Mouse (Mus musculus): ENCODE measurements around the gene Gm27027. TPM values are rescaled to one million over a fixed set of nuclear protein-coding genes. Genes with fewer than 3 reads are reported as not detected.

The Gm27027 gene
- polyA plus RNA-seq, 1 experiment from 2014 or later: not detected

DNA sequence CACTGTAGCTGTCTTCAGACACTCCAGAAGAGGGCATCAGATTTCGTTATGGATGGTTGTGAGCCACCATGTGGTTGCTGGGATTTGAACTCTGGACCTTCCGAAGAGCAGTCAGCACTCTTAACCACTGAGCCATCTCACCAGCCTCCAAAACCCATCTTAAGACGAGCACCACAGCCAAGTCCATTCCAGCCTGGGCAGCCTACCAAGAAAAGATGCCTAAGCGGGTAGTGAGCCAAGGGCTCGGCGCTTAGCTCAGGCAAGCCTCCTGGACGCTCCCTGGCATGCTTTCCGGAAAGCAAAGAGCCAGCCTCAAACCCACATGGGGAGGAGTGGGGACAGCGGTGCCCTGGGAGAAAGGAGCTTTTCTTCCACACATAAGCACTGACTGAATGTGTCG is 84.2 kb downstream of the Gm27027 start:
- H3K9me3 ChIP-seq: no peaks in the 10 kb centered on the region
- H3K4me1 ChIP-seq: 0 out of 2 replicates have a peak, but pooled peaks cover 12% of the 10 kb centered on the region
- WGBS: 84% methylated on average over 10 of the region's 10 CpGs
- no peak for ATAC-seq (ENCODE audit: insufficient number of reproducible peaks, insufficient read depth, low FRiP score, low TSS enrichment)
- no peak overlapping the region for H3K4me3 ChIP-seq
- no peak overlapping the region for H3K9ac ChIP-seq
- H3K36me3 ChIP-seq: no peaks in the 10 kb centered on the region
- H3K27me3 ChIP-seq: no peaks in the 10 kb centered on the region
- H3K27ac ChIP-seq: no peak overlapping the region
- no peak overlapping the region for H3K4me2 ChIP-seq (replicated peaks)

DNA sequence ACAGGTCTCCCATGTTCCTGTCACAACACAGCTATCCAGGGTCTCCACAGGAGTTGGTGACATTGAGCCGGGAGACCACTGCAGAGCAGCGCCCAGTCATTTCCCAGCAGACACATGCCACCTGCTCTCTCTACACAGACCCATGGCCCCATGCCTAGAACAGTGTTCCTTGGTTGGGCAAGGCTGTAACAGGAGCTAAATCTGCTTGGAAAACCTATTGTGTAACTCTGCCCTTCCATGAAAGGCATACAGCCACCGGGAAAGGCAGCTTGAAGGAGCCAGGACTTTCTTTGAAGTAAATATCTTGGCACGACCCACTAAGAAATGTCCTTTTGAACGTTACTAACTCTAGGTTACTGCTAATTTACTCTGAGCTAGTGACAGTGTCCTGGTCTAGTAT is 86.4 kb downstream of the Gm27027 start:
- 78% methylated on average over 5 of the region's 5 CpGs for WGBS

GRCm38 (mm10) chr2:93907519-93908294 is 88.4 kb downstream of the Gm27027 start:
- WGBS: 44% methylated on average over 9 of the region's 9 CpGs
- Histone ChIP-seq H3K4me3 (no peak overlapping the region), H3K36me3 (no peaks in the 10 kb centered on the region), H3K27me3 (no peaks in the 10 kb centered on the region), H3K27ac (no peak overlapping the region), H3K9me3 (no peaks in the 10 kb centered on the region), H3K4me1 (0 out of 2 replicates have a peak, but pooled peaks cover 12% of the 10 kb centered on the region), H3K9ac (no peak overlapping the region), H3K4me2 (replicated peaks) (no peak overlapping the region)
- ATAC-seq (ENCODE audit: insufficient number of reproducible peaks, insufficient read depth, low FRiP score, low TSS enrichment): no peak

More for the DNA sequence above, 86.4 kb downstream of the Gm27027 start:
- no peak for ATAC-seq (ENCODE audit: insufficient number of reproducible peaks, insufficient read depth, low FRiP score, low TSS enrichment)
- no peak overlapping the region for H3K4me2 ChIP-seq (replicated peaks)
- H3K27me3 ChIP-seq: no peaks in the 10 kb centered on the region
- H3K4me3 ChIP-seq: no peak overlapping the region
- no peak overlapping the region for H3K27ac ChIP-seq
- H3K36me3 ChIP-seq: no peaks in the 10 kb centered on the region
- 0 out of 2 replicates have a peak, but pooled peaks cover 12% of the 10 kb centered on the region for H3K4me1 ChIP-seq
- no peak overlapping the region for H3K9ac ChIP-seq
- H3K9me3 ChIP-seq: no peaks in the 10 kb centered on the region

Other genes starting within 250 kb of the Gm27027 start
- 105 and 112 TPM in 2 replicates for gene Ext2, start 173.8 kb downstream of the Gm27027 start, polyA plus RNA-seq (2016; fragmentation: Nextera tagmentation; extraction: Ambion mirVana)
- 9.6 and 9.8 TPM in 2 replicates for gene Accs, start 146.4 kb downstream of the Gm27027 start, polyA plus RNA-seq (2016; fragmentation: Nextera tagmentation; extraction: Ambion mirVana)
- gene Accsl, start 127.2 kb downstream of the Gm27027 start, polyA plus RNA-seq (2016; fragmentation: Nextera tagmentation; extraction: Ambion mirVana): not detected in 2 replicates
- 6.1 and 8.3 TPM in 2 replicates for gene Gm13889, start 39.2 kb downstream of the Gm27027 start, polyA plus RNA-seq (2016; fragmentation: Nextera tagmentation; extraction: Ambion mirVana)
- gene Alkbh3, start 14.5 kb upstream of the Gm27027 start, polyA plus RNA-seq (2016; fragmentation: Nextera tagmentation; extraction: Ambion mirVana): 65.0 and 74.9 TPM in 2 replicates
- 103 and 104 TPM in 2 replicates for gene Hsd17b12, start 161.6 kb upstream of the Gm27027 start, polyA plus RNA-seq (2016; fragmentation: Nextera tagmentation; extraction: Ambion mirVana)